Mouse (Mus musculus) heart, embryonic 14.5 days (tissue): Measurements from ENCODE around the gene Rab14. TPM values are rescaled to one million over a fixed set of nuclear protein-coding genes. Genes with fewer than 3 reads are reported as not detected.

Experiments
- ATAC-seq: fragments of 200-750 bp; cut with Nextera tagmentation; 2 replicates; pipeline ENCODE4 v1.8.0; 2017; ENCODE audit warnings: low read depth, moderate TSS enrichment; ENCODE audit not compliant: insufficient number of reproducible peaks, insufficient read depth, low FRiP score
- H3K27ac ChIP-seq, 2 experiments: fragments of 200-500 bp in 1 of 2; fragments of 300-500 bp in 1 of 2; sonication (generic) in 1 of 2; replicated peaks in 1 of 2; 2 replicates each; pipeline ENCODE4 v1.5.1; 2012 to 2014; ENCODE audit warnings: low read depth in 2 of 2, low read length in 2 of 2, control low read depth in 1 of 2, mild to moderate bottlenecking in 1 of 2, mixed read lengths in 1 of 2; ENCODE audit not compliant: control insufficient read depth in 1 of 2, insufficient read depth in 1 of 2
- H3K27me3 ChIP-seq: fragments of 300-500 bp; sonication (generic); 2 replicates; pipeline ENCODE4 v1.6.1; 2014; ENCODE audit warnings: mild to moderate bottlenecking, low read length, control low read depth; ENCODE audit not compliant: control insufficient read depth, insufficient read depth
- H3K36me3 ChIP-seq: fragments of 300-500 bp; sonication (generic); 2 replicates; pipeline ENCODE4 v1.6.1; 2014; ENCODE audit warnings: mild to moderate bottlenecking, control low read depth, low read length, mixed read lengths; ENCODE audit not compliant: control insufficient read depth, insufficient read depth
- H3K4me1 ChIP-seq, 2 experiments: fragments of 200-500 bp in 1 of 2; fragments of 300-500 bp in 1 of 2; sonication (generic) in 1 of 2; 2 replicates each; pipeline ENCODE4 v1.6.1; 2012 to 2014; ENCODE audit warnings: low read length in 2 of 2, control low read depth in 1 of 2, mixed read lengths in 1 of 2; ENCODE audit not compliant: control insufficient read depth in 2 of 2, insufficient read depth in 2 of 2
- H3K4me2 ChIP-seq: fragments of 300-500 bp; sonication (generic); 2 replicates; pipeline ENCODE4 v1.6.1; 2014; ENCODE audit warnings: mild to moderate bottlenecking, low read length
- H3K4me3 ChIP-seq, 2 experiments: fragments of 200-500 bp in 1 of 2; fragments of 300-500 bp in 1 of 2; sonication (generic) in 1 of 2; 2 replicates each; pipeline ENCODE4 v1.5.1; 2012 to 2014; ENCODE audit warnings: low read length in 2 of 2, mild to moderate bottlenecking in 2 of 2, control low read depth in 1 of 2, low read depth in 1 of 2, moderate library complexity in 1 of 2; ENCODE audit not compliant: control insufficient read depth in 1 of 2, insufficient read depth in 1 of 2
- H3K9ac ChIP-seq: fragments of 300-500 bp; sonication (generic); 2 replicates; pipeline ENCODE4 v1.6.1; 2014; ENCODE audit warnings: mild to moderate bottlenecking, low read length
- H3K9me3 ChIP-seq: fragments of 300-500 bp; sonication (generic); 2 replicates; pipeline ENCODE4 v1.6.1; 2016; ENCODE audit warnings: low read length, control low read depth; ENCODE audit not compliant: control insufficient read depth
- WGBS: fragments of 180-500 bp; shearing (Covaris S2); extraction: QIAGEN DNeasy Blood & Tissue Kit; methylation state at CpG from one replicate; pipeline ENCODE4 v1.1.7; 2014; 5-methylcytosine and 5-hydroxymethylcytosine counted together
- polyA plus RNA-seq: library from polyadenylated mRNA; unstranded; fragments of >200 nt; fragmentation: Nextera tagmentation; extraction: Ambion mirVana; gene quantifications from 2 replicates; pipeline ENCODE4 v1.2.1, GENCODE M21; 2014

The Rab14 gene
- 251 and 262 TPM in 2 replicates for polyA plus RNA-seq

- peak within 1 kb of the TSS; percentile 100 for H3K9ac ChIP-seq
- H3K4me2 ChIP-seq: peak within 1 kb of the TSS; percentile 85
- H3K27me3 ChIP-seq: no peaks in the 10 kb centered on the region
- H3K4me1 ChIP-seq: peaks cover 0 to 24% of the 10 kb centered on the region in 2 experiments; a peak in 3 of 4 replicates
- H3K9me3 ChIP-seq: no peaks in the 10 kb centered on the region
- ATAC-seq: peak; percentile 98
- 0 out of 2 replicates have a peak, but pooled peaks cover 6% of the 10 kb centered on the region for H3K36me3 ChIP-seq
- under 1% methylated on average over 39 of the region's 47 CpGs for WGBS
- H3K4me3 ChIP-seq: peak within 1 kb of the TSS; percentile 88 to 100
- H3K27ac ChIP-seq: peak within 1 kb of the TSS; percentile 93 to 99
These were observed at the start of gene Rab14 for GRCm38 (mm10) chr2:35200898-35201668. Rab14 (minus strand) TSS chr2:35201120.

- WGBS: 54% methylated on average over 5 of the region's 5 CpGs
- ATAC-seq: no peak
- Histone ChIP-seq H3K27ac (no peak overlapping the region), H3K27me3 (no peaks in the 10 kb centered on the region), H3K4me1 (no peaks in the 10 kb centered on the region), H3K4me3 (no peak overlapping the region), H3K36me3 (no peaks in the 10 kb centered on the region), H3K4me2 (no peak overlapping the region), H3K9me3 (no peaks in the 10 kb centered on the region), H3K9ac (no peak overlapping the region)
These were observed 46.8 kb upstream of the Rab14 start for GRCm38 (mm10) chr2:35247763-35248162.

DNA sequence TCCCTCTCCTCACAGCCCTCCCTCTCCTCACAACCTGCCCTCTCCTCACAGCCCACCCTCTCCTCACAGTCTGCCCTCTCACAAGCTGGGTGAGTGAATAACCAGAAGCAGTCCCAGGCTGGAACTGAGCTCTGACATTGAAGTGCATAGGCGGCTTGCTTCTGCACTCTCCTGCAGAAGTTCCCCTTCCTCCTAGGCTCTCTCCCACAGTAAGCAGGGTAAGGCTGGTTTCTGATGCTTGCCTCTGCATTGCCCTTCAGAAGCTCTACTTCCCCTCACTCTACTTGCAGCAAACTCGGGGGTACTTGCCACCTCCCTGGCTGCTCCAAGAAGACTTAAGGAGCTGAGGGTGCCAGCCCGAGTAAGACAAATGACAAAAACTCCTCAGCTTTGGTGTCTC lies 43.3 kb upstream of the Rab14 start:
- no peaks in the 10 kb centered on the region for H3K27me3 ChIP-seq
- no peak overlapping the region for H3K4me3 ChIP-seq
- H3K9me3 ChIP-seq: peaks cover 2% of the 10 kb centered on the region; the same call in 1 of the 2 replicates
- no peak for ATAC-seq
- no peak overlapping the region for H3K27ac ChIP-seq
- no peaks in the 10 kb centered on the region for H3K4me1 ChIP-seq
- no peak overlapping the region for H3K4me2 ChIP-seq
- WGBS: 41% methylated on average over 3 of the region's 3 CpGs
- H3K9ac ChIP-seq: no peak overlapping the region
- no peaks in the 10 kb centered on the region for H3K36me3 ChIP-seq

GRCm38 (mm10) chr2:35235021-35235420 lies 34.1 kb upstream of the Rab14 start:
- no peak for ATAC-seq
- Histone ChIP-seq H3K4me2 (no peak overlapping the region), H3K4me1 (peaks cover 20 to 39% of the 10 kb centered on the region in 2 experiments), H3K9ac (no peak overlapping the region), H3K27me3 (no peaks in the 10 kb centered on the region), H3K4me3 (no peak overlapping the region), H3K27ac (no peak overlapping the region), H3K36me3 (no peaks in the 10 kb centered on the region), H3K9me3 (no peaks in the 10 kb centered on the region)
- WGBS: 77% methylated on average over 6 of the region's 6 CpGs

- Histone ChIP-seq H3K4me3 (no peak overlapping the region), H3K27me3 (no peaks in the 10 kb centered on the region), H3K27ac (no peak overlapping the region), H3K4me1 (peaks cover 20 to 41% of the 10 kb centered on the region in 2 experiments), H3K4me2 (no peak overlapping the region), H3K9me3 (no peaks in the 10 kb centered on the region), H3K9ac (no peak overlapping the region), H3K36me3 (no peaks in the 10 kb centered on the region)
- ATAC-seq: no peak
- WGBS: 27% methylated on average over 3 of the region's 3 CpGs
These were observed 33.0 kb upstream of the Rab14 start for GRCm38 (mm10) chr2:35233898-35234297.

GRCm38 (mm10) chr2:35232595-35233445 lies 31.9 kb upstream of the Rab14 start:
- H3K27ac ChIP-seq: 0 out of 4 replicates have a peak overlapping the region, but pooled peaks have one; percentile 12 to 25
- H3K4me1 ChIP-seq: peaks cover 20 to 39% of the 10 kb centered on the region in 2 experiments
- ATAC-seq: no peak; the same call in 1 of the 2 replicates
- H3K4me2 ChIP-seq: no peak overlapping the region
- H3K27me3 ChIP-seq: no peaks in the 10 kb centered on the region
- WGBS: 57% methylated on average over 17 of the region's 17 CpGs
- H3K9me3 ChIP-seq: no peaks in the 10 kb centered on the region
- no peaks in the 10 kb centered on the region for H3K36me3 ChIP-seq
- H3K9ac ChIP-seq: no peak overlapping the region
- no peak overlapping the region for H3K4me3 ChIP-seq

DNA sequence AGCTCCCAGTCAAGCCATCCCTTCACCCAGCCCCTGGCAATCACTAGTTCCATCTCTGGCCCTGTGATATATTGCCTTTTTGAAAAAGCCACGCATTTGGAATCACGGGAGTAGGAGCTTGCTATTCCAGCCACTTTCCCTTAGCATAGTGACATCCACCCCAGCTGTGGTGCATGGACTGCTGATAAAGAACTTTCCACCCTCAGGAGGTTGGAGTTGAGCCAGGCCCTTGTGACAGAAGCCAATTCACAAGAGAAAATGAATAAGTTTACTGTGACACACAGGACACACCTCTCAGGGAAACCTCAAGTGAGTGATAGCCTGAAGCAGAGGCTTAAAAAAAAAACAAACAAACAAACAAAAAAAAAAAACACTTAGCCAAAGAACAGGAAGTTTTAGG lies 31.0 kb upstream of the Rab14 start:
- Histone ChIP-seq H3K36me3 (no peaks in the 10 kb centered on the region), H3K4me3 (no peak overlapping the region), H3K4me2 (no peak overlapping the region), H3K27ac (no peak overlapping the region), H3K9me3 (no peaks in the 10 kb centered on the region), H3K9ac (no peak overlapping the region), H3K27me3 (no peaks in the 10 kb centered on the region), H3K4me1 (peaks cover 20 to 39% of the 10 kb centered on the region in 2 experiments)
- 16% methylated on average over 2 of the region's 2 CpGs for WGBS
- ATAC-seq: no peak
